Mouse (Mus musculus): Measurements from ENCODE around the gene Kcnq2.

DNA sequence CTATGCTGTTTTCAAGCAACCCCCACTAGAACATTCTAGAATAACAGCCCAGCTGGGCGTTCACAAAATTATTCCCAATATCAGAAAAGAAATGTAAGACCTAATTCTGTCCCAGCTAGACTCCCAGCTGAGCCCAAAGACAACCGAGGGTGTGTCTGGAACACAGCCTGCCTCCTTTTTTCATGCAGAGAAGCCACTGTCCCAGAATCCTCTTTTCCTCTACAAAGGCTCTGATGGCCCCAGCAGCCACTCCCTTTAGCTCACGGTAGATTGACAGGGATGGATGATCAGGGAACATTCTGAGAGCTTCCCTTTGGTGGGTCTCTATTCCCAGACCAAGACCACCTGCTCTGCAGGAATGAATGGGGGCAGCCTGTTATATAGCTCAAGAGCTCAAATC lies 7.3 kb downstream of the Kcnq2 start:
- no peak for TF ChIP-seq CTCF (IDR thresholded peaks at IDR 0.05; ENCODE audit: extremely low read depth, insufficient read depth, insufficient read length, insufficient replicate concordance)
- TF ChIP-seq POLR2A (IDR thresholded peaks at IDR 0.05; ENCODE audit: low read depth, low read length) = no peak

All from spleen, adult 2 months (tissue).